Mouse (Mus musculus) cerebellum, adult 2 months (tissue): ENCODE data around the gene Syt1.

Experiments
- CTCF ChIP-seq: fragments of 200-500 bp; IDR thresholded peaks from 2 replicates; pipeline ENCODE4 v1.5.1; 2011; ENCODE audit warnings: low read depth, mild to moderate bottlenecking, control low read depth, low read length, moderate library complexity, borderline replicate concordance; ENCODE audit not compliant: insufficient read depth
- POLR2A ChIP-seq: fragments of 200-500 bp; IDR thresholded peaks from 2 replicates; pipeline ENCODE4 v1.6.1; 2011; ENCODE audit warnings: low read length, control low read depth, borderline replicate concordance; ENCODE audit not compliant: insufficient read depth

DNA sequence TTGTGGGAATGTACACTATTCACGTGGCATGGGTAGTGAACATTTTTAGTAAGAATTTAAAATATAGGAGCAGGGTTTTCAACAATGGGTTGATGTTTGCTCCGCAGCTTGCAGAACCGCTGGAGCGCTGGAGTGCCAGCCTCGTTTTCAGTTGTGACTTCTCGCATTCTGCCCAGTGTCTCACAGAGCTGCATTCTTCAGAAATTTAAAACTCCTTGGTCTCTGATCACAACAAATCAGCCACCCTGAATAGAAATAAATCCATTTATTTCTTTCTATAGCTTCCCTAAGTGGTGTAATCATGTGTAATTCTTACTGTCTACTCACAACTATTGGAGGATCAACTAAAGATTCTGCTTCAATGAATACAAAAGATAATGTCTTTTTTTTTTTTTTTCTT, 458.2 kb downstream of the Syt1 start:
- TF ChIP-seq CTCF (no peak), POLR2A (no peak)
